Mouse (Mus musculus) embryonic facial prominence, embryonic 10.5 days (tissue): ENCODE data around the gene Fam234b. TPM values are rescaled to one million over a fixed set of nuclear protein-coding genes. Genes with fewer than 3 reads are reported as not detected.

Experiments used
- DNase-seq: peaks from one replicate; pipeline ENCODE4 v3.0.0-alpha.2; 2017; ENCODE audit warnings: low spot score
- H3K27ac ChIP-seq: fragments of 300-500 bp; sonication (generic); replicated peaks from 2 replicates; pipeline ENCODE4 v1.5.1; 2016; ENCODE audit warnings: mild to moderate bottlenecking
- H3K27me3 ChIP-seq: fragments of 300-500 bp; sonication (generic); replicated peaks from 2 replicates; pipeline ENCODE4 v1.6.1; 2016; ENCODE audit warnings: low read depth, mild to moderate bottlenecking; ENCODE audit not compliant: poor library complexity, severe bottlenecking
- H3K36me3 ChIP-seq: fragments of 300-500 bp; sonication (generic); replicated peaks from 2 replicates; pipeline ENCODE4 v1.6.1; 2016; ENCODE audit warnings: mild to moderate bottlenecking, moderate library complexity
- H3K4me1 ChIP-seq: fragments of 300-500 bp; sonication (generic); 2 replicates; pipeline ENCODE4 v1.6.1; 2016
- H3K4me3 ChIP-seq: fragments of 300-500 bp; sonication (generic); 2 replicates; pipeline ENCODE4 v1.5.1; 2016; ENCODE audit warnings: mild to moderate bottlenecking, moderate library complexity
- H3K9me3 ChIP-seq: fragments of 300-500 bp; sonication (generic); 2 replicates; pipeline ENCODE4 v1.6.1; 2016; ENCODE audit warnings: mild to moderate bottlenecking
- WGBS: fragments of 180-500 bp; shearing (Covaris S2); methylation state at CpG from one replicate; pipeline ENCODE4 v1.1.7; 2016; 5-methylcytosine and 5-hydroxymethylcytosine counted together
- polyA plus RNA-seq: library from polyadenylated mRNA; unstranded; fragments of >200 nt; fragmentation: Nextera tagmentation; extraction: Ambion mirVana; gene quantifications from 2 replicates; pipeline ENCODE4 v1.2.1, GENCODE M21; 2016

Gene Fam234b
- polyA plus RNA-seq, 1 experiment from 2014 or later, result 18.4 TPM

DNA sequence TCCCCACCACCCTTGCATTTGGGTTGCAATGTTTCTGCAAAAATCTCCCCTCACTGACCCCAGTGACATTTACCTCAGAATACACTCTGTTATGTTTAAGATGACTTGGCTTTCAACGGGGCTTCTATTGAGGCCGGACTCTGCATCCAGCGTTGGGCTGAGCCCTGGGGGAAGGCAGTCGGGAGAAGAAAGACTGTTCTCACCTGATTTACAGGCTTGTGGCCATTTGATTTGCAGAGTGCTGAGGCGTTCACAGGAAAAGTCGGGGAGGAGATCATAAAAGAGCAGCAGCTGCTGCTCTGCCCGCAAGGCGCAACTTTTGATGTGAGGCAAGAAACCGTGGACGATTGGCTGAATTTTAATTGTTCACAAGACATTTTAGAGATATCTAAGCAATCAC, 82.1 kb downstream of the Fam234b start:
- Histone ChIP-seq H3K27ac (no peak overlapping the region), H3K4me1 (0 out of 2 replicates have a peak, but pooled peaks cover 9% of the 10 kb centered on the region), H3K9me3 (no peaks in the 10 kb centered on the region), H3K36me3 (no peaks in the 10 kb centered on the region), H3K4me3 (no peak overlapping the region), H3K27me3 (no peaks in the 10 kb centered on the region)
- no peak for DNase-seq
- 59% methylated on average over 10 of the region's 10 CpGs for WGBS

GRCm38 (mm10) chr6:135292391-135292790, 94.6 kb downstream of the Fam234b start:
- Histone ChIP-seq H3K4me1 (peaks cover 12% of the 10 kb centered on the region; the same call in 1 of the 2 replicates), H3K4me3 (no peak overlapping the region), H3K9me3 (no peaks in the 10 kb centered on the region), H3K36me3 (no peaks in the 10 kb centered on the region), H3K27me3 (no peaks in the 10 kb centered on the region), H3K27ac (no peak overlapping the region)
- WGBS, result 73% methylated on average over 4 of the region's 4 CpGs
- no peak for DNase-seq

GRCm38 (mm10) chr6:135294150-135294549, 96.4 kb downstream of the Fam234b start:
- no peak for DNase-seq
- peaks cover 12% of the 10 kb centered on the region; the same call in 1 of the 2 replicates for H3K4me1 ChIP-seq
- no peak overlapping the region for H3K4me3 ChIP-seq
- no peaks in the 10 kb centered on the region for H3K9me3 ChIP-seq
- H3K27me3 ChIP-seq, result no peaks in the 10 kb centered on the region
- no peaks in the 10 kb centered on the region for H3K36me3 ChIP-seq
- no peak overlapping the region for H3K27ac ChIP-seq
- WGBS, result 87% methylated on average over 6 of the region's 6 CpGs

Other genes with a start within 250 kb of the Fam234b start
- gene Apold1, start 216.3 kb upstream of the Fam234b start, polyA plus RNA-seq, result 2.6 and 2.7 TPM in 2 replicates
- gene Ddx47, start 186.4 kb upstream of the Fam234b start, polyA plus RNA-seq, result 113 and 117 TPM in 2 replicates
- 2.5 and 2.8 TPM in 2 replicates for gene Gprc5a, start 132.3 kb upstream of the Fam234b start, polyA plus RNA-seq
- gene Gprc5d, start 79.7 kb upstream of the Fam234b start, polyA plus RNA-seq, result not detected in 2 replicates
- 4.1 and 5.2 TPM in 2 replicates for gene Hebp1, start within 50 bp of the Fam234b start, polyA plus RNA-seq
- 0.29 and 0.55 TPM in 2 replicates for gene Gsg1, start 56.4 kb downstream of the Fam234b start, polyA plus RNA-seq
- gene Pbp2, start 112.4 kb downstream of the Fam234b start, polyA plus RNA-seq, result not detected in 2 replicates
- 4.3 and 7.7 TPM in 2 replicates for gene Emp1, start 164.6 kb downstream of the Fam234b start, polyA plus RNA-seq